Mouse (Mus musculus) ES-E14 (cell line): ENCODE data around the gene Fstl3.

Experiments
- CHD2 ChIP-seq: IDR thresholded peaks from 2 replicates; pipeline ENCODE4 v1.6.1; 2014; ENCODE audit warnings: mild to moderate bottlenecking, low read depth, low read length, inconsistent platforms
- HCFC1 ChIP-seq: IDR thresholded peaks from 2 replicates; pipeline ENCODE4 v1.6.1; 2012; ENCODE audit warnings: low read length, inconsistent platforms, borderline replicate concordance; ENCODE audit not compliant: insufficient read depth
- MAFK ChIP-seq: IDR thresholded peaks from 2 replicates; pipeline ENCODE4 v1.6.1; 2014; ENCODE audit warnings: mild to moderate bottlenecking, low read depth, low read length, inconsistent platforms; ENCODE audit not compliant: insufficient read depth
- ZC3H11A ChIP-seq: IDR thresholded peaks from 2 replicates; pipeline ENCODE4 v1.6.1; 2012; ENCODE audit warnings: low read depth, mild to moderate bottlenecking, inconsistent platforms, low read length, borderline replicate concordance
- ZNF384 ChIP-seq: IDR thresholded peaks from 2 replicates; pipeline ENCODE4 v1.6.1; 2012; ENCODE audit warnings: low read depth, low read length, inconsistent platforms

GRCm38 (mm10) chr10:79824413-79824812 lies 47.3 kb downstream of the Fstl3 start:
- TF ChIP-seq MAFK (no peak), ZC3H11A (no peak), HCFC1 (no peak), CHD2 (no peak), ZNF384 (no peak)
